Mouse (Mus musculus) thymus, postnatal 0 days (tissue): ENCODE data around the gene Notch1. TPM values are rescaled to one million over a fixed set of nuclear protein-coding genes. Genes with fewer than 3 reads are reported as not detected.

ENCODE experiments used
- DNase-seq: peaks from one replicate; pipeline ENCODE4 v3.0.0-alpha.2; 2015; ENCODE audit warnings: low spot score
- polyA plus RNA-seq: library from polyadenylated mRNA; unstranded; fragments of >200 nt; fragmentation: Nextera tagmentation; extraction: Ambion mirVana; gene quantifications from 2 replicates; pipeline ENCODE4 v1.2.1, GENCODE M21; 2015

Gene Notch1
- polyA plus RNA-seq, 1 experiment from 2014 or later, result 54.9 TPM

DNA sequence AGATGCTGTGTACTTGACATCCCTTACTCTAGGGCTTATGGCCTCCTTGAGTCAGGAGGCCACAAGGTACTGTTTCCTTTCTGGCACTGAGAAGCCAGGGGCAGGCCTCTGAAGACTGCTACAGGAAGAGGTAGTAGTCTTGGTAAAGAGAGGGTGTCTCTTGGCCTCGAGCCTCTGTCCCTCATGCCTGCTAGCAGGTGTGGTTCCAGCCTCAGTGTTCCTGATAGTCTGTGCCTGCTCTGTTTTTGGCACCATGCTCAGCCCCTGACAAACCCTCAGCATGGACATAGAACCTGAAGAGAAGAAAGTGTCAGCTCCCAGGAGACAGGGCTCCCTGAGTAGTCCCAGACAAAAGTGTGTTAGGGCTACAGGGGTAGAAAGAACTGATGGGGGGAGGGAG lies 69.0 kb downstream of the Notch1 start:
- no peak for DNase-seq

DNA sequence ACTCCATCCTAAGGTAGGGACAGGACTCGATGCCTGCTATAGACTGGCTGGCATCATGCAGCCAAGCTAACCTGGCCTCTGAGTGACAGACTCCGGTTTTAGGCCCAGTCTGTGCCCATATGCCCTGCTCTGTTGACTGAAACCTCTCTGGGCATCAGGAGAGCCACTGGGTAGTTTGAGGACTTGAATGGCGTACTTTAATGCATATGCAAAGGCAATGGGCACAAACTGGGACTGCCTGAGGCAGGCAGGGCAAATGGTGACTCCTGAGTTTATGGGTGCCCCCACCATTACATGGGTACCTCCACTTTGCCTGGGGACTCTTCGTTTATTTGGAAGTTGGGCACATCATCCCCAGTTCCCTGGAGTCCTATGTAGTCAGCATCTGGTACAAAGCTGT lies 69.8 kb downstream of the Notch1 start:
- no peak for DNase-seq

DNA sequence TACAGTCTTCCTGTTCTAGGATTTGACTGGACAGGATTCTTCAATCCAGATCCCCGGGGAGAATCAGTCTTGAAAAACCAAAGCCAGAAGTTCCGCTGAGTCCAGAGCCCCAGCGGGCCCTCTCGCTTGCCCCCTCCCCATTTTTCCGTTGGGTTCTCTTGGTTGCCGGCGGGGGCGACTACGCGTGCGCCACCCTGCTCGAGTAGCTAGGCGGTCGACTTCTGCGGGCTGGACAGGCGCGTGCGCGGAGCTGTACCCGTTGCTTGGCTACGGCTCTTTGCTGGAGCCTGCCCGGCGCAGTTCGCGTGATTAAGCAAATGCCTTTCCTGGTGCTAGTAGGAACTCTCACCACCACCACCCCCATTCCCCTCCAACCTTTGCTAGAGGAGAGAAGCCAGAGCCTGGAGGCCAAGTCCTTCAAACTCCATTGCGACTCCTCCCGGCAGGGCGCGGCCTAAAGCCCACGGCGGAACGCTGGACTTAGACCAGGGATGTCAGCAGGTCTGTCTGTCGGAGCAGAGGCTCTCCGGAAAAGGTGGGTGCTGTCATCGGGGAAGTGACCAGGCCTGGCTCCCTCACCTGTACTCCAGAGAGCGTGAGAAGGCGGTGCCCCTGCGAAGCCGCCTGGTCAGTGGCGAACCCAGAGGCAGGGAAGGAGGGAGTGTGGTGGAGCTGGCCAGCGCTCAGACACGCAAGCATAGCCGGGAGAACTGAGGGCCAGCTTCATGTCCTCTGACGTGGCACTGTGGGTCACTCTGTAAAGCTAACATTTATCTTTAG lies 70.6 kb downstream of the Notch1 start:
- DNase-seq, result peak; percentile 93

DNA sequence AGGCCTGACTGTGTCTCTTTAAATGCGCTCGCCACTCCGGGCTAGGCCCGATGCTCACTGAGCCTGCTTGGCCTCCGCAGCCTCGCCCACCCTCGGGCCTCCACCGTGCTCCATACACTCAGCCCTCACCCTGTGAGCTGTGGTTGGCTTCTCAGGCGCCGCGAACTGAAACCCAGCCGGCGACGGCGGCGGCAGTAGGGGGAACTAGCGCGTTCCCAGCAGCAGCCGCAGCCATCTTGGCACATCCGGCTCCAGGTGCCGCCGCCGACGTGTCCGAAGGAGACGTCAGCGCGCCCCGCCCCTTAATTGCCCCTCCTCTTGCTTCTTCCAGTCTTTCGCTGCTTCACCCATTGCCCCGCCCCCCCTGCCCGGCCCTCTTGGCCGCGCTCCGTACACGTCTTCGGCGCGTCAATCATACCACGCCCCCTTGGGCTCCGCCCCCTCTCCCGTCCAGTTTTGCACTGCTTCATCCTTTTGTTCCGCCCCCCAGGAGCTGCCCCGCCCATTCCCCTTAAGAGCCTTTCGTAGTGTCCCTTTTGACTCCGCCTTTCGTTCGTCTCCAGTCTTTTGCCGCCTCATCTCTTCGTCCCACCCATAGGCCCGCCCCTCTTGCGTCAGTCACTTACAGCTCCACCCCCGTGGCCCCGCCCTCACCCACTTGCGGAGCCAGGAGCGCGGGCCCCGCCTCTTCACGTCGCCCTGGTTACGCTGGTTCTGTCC lies 71.4 kb downstream of the Notch1 start, which contains the start of gene Sec16a:
Gene Sec16a, minus strand, starts transcription at position 271 of the 720 bp plus-strand sequence.
- peak; percentile 100 for DNase-seq

DNA sequence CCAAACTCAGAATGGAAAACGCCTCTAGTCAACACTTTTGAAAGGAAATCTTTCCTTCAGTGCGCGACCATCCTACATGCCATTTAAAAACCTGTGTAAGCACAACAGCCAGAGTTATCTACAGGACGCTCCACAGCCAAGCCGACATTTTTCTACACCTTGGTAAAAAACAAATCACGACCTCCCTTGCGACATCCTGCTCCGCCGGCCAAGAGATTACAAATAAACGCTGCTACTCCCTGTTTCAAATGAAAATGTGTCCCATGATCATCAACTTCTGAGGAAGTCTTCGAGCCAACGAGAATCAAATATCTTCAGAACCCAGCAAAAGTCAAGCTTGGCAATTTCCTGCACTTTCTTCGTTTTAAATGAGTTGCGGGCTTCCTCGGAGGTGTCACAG lies 72.1 kb downstream of the Notch1 start:
- no peak for DNase-seq

DNA sequence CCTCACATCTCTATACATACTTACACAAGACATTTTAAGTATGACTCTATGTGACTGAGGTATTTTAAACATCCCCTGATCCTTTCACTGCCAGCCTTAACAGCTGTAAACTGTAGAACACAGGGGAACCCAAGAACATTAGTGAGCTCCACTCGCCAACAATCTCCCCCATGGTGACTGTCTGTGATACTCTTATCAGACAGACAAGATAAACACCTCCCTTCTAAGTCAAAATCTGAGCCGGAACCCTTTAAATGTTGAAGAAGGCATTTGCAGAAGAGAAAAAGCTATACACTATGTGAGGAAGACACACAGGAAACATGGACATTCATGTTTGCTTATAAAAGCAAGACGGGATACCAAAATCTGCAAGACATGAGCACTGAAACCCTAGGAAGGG lies 72.6 kb downstream of the Notch1 start:
- no peak for DNase-seq

DNA sequence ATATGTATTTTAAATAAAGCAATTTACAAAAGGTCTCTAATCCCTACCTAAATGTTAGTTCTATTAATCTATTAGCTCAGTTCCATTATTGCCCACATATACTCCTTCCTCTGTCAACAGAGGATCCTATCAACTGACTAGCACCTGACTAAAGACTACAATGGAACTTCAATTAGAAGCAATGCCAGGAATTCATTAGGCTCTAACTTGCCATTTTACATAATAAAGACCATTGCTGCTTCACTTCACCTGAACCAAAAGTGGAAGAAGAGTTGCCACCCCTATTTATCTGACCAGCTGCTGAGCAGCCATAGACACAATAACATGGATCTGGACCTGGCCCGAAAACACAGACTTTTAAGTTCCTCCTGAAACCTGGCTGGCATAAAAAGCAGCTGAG lies 73.6 kb downstream of the Notch1 start:
- no peak for DNase-seq

DNA sequence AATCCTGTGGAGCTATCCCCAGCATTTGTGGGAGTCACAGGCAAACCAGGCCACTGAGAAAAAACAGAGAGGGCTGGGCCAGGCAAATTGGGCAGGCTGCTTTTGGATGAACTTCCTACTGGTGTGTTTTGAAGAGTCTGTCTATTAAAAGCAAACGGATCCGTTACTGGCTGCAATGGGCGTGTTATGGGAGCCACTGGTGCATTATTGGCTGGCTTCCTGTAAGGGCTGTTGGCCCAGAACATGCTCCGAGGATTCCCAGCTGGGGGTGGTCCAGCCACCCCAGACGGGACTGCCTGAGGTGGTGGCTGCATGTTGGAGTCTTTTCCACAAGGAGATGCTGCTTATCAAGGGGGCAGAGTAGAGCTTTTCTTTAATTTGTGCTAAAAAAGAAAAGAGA lies 74.8 kb downstream of the Notch1 start:
- no peak for DNase-seq

DNA sequence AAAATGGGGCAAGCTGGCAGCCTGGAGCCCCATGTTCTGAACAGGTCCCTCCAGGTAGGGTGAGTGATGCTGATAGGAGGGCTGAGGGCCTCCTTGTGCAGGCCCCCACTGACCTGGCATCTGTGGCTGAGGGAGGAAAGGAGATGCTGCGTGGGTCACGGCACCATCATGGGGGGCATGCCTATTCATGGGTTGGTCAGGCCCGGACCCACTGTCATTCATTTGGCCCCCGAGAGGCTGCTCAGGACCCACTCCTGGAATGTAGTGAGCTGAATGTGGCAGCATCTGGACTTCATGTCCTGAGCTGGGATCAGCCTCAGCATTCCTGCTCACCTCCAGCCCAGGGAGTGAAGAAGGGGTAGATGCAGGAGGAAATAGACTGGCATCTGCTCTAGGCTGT lies 75.2 kb downstream of the Notch1 start:
- no peak for DNase-seq

DNA sequence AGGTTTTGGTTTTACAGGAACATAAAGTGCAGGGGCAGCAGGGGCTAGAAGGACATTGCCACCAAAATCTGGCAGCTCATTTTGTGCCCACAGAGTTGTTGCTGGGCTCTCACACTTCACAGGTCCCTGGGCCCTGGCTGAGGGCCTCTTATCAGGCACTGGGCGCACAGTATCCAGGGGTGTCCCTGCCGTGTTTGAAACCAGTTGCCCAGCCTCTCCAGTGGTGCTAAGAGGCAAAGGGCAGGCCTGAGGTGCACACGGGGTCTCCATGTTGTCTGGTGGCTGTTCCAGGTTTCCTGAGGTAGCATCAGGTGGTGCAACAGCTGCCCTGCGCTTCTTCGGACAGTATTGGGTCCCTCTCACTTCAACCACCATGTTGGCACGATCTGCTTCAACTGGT lies 76.8 kb downstream of the Notch1 start:
- DNase-seq, result no peak

DNA sequence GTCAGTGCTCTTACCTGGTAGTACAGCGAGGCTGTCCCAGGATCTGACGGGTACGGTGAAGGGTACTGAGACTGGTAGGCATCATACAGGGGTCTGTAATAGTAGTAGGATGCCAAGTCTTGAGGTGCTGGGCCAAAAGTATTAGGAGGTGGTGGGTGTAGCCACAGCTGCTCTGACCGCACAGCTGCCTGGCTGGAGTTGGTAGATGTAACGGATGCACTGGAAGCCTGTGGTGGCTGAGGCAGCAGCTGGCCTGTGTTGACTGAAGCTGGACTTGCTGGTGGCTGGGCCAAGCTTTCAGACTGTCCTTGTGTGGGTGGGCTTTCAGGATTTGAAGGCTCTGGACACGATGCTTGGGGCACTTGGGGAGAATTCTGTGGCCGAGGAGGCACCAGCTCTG lies 78.1 kb downstream of the Notch1 start:
- no peak for DNase-seq

DNA sequence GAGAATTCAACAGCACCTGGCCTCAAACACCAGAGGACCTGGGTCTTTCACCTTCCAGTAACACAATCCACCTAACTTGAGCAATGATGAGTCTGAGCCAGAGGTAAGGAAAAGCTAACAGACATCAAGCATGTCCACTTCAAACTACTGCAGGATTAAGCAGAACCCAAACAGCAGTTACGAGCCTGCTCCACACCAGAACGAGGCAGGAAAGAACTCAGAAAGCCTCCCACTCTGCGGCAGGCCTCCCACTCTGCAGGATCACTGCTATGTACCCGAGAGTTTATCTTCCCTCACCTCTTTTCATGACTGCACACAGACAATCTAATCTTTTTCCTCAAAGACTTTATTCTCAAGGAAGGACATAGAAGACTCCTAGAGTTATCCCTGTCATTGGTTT lies 79.2 kb downstream of the Notch1 start:
- no peak for DNase-seq

DNA sequence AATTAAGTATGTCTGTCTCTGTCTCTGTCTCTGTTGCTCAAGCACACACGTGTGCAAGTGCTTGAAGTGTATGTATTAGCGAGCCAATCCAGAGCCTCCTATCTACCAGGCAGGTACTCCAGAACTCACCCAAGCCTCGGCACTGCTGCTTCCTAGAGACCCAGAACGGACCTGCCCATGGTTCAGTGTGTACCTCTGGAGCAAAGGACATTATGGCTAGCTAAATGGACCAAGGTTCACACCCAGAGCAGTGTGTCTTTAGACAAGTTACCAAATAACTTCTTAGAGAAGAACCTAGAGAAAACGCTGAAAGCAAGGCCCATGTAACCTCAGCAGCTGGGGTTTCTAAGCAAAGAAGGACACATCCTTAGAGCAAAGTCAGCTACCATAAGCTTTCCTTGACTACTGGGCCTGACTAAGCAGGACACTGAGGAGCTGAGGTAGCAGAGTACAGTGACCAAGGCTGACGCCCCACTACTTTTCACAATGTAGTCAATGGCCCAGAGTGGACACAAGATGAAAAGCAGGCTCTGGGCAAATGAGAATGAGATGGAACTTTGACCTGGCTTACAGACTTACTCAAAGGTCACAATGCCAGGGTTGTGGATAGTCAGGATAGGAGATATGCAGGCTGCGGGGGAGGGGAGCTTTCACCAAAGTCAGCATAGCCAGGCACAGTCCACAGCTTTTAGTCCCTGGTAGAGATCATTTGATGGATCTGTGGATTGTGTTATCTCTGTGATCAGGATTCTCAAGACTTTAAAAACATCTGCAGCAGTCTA lies 81.5 kb downstream of the Notch1 start:
- DNase-seq, result no peak

DNA sequence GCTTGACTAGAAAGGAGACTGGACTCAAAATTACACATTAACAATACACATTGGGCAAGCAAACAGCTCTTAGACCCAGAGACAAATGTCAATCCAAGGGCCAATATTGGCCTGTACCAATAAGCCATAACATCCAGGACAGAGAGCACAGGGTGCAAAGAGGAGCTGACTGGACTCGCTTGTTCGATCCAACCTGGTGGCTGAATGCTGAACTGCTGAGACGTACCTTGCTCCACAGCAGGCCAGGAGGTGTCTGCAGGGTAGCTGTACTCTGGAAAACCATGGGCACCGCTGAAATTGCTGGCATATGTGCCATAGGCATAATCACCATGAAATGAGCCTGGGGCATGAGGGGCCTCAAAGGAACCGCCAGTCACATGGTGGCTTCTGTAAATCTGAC lies 86.6 kb downstream of the Notch1 start:
- no peak for DNase-seq

DNA sequence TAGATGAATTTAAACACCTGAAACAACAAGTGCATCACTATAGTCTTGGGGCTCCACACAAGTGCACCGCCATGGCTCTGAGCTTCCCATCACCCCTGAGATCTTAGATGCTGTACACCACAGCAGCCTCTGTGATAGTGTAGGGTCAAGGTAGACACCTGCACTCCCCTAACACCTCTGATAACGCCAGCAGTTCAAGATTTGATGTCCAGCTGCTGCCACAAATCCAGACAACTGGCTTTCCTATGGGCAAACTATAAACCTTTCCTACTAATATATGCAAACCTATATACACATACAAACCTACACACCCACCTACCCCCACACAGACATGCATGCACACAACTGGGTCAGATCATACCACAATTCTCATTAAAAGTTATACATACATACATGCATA lies 91.9 kb downstream of the Notch1 start:
- no peak for DNase-seq

DNA sequence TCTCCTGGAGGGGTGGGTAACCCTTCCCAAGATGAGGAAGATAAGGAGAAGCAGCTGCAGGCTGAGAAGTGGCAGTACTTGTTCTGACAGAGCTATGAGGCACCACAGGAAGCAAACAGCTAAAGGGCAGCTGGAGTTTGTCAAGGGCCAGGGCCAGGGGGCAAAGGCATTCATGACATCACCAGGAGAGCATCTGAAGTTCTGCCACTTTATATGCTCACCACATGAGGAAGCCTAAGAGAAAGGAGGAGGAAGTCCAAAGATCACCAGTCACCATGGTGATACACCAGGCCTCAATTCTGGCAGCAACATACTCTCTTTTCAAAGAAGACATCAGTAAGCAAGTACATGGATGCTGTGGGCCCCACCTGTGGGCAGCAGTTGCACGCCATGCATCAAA lies 93.4 kb downstream of the Notch1 start:
- DNase-seq, result no peak

DNA sequence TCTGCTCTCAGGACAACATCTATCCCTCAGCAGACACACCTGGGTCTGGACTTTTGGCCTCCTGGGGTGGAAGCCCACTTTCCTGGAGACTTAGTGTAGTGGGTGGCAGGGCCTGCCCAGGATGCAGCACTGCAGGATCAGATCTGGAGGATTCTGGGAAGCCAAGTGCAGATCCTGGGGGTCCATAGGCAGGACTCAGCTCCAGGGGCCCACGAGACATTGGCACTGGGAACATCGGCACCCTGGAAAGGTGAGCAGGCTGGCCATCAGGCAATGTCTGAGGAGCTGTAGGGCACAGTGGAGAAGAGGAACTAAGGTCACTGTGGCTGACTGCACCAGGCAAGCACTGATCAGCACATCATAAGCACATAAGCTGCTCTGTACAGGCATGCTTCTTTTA lies 94.5 kb downstream of the Notch1 start:
- DNase-seq, result no peak

DNA sequence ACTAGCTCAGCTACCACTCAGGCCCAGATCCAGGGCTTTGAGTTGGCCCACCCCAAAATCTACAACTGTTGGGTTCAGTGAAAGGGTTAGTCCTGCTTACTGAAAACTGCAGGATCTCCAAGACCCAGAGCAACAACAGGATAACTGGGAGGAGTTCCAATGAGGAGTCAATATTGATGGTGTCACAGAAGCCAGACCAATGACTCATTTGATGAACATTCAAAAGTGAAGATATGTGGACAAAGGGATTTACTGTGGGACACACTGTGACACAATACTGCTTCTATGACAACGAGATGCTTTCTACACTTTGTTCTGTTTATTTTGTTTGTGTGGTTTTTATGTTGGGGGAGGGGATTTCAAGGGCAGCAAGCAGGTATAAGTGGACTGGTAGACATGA lies 98.3 kb downstream of the Notch1 start:
- DNase-seq, result no peak

DNA sequence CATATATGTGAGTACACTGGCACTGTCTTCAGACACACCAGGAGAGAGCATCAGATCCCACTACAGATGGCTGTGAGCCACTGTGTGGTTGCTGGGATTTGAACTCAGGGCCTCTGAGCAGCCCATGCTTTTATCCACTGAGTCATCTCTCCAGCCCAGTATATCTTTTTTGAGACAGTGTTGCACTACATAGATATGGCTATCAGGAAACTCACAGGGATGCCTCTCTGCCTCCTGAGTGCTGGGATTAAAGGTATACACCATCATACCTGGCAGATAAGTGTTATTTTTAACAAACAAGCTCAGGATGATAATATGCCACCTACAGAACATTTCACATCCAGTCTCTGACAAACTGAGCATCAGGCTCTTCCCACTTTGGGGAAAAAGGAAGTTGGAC lies 99.4 kb downstream of the Notch1 start:
- DNase-seq, result no peak

DNA sequence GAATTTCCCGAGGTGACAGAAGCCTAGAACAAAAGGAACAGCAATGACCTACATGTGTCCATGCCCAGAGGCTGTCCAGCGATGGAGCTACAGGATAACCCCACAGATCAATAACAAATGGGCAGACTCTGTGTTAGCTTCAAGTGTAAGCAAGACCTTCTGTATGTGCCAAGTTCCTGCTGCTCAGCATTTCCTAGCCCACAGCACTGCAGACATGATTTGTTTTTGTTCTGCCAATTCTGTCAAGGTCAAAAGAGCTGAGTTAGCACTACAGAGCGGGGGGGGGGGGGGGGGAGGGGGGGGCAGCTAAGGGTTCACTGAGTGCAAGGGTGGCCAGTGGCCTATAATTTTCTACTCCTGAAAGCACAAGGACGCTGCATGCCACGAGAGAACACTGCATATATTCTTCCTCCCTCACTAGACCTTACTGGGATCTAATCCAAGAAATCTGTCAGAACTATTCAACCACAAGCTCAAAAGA lies 105.5 kb downstream of the Notch1 start:
- no peak for DNase-seq

DNA sequence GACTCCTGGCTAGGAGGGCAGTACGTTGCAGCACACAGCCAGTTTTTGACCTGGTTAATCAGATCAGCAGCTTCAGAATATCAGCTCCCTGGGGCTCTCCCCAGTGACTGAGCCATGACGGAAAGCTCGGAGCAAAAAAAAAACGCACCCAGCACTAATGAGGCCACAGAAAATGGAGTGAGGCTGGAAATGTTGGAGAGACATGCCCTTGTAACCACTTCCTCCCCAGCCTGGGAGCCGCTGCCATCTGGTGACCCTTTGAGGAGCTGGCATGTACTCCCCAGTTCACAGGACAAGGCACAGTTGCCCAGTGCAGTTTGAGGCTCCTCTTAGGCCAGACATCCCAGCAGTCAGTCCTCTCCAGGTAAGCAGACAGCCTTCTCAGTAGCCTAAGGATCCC lies 106.4 kb downstream of the Notch1 start:
- peak; percentile 12 for DNase-seq

DNA sequence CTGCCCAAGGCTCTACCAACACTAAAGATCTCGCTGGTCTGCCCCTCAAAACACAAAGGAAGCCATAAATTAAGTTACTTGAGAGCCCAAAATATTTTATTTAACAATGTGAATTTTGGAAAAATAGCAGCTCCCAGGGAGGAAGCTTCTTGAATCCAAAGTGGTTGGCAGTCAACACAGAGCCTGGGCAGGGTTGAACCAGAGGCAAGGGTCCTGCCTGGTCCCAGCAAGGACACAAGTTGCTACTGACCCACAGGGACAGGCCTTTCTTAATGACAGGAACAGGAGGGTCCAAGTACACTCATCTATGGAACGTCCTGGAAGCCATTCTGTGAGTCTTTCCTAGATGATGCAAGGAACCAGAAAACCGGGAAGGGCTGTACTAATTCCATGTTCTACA lies 107.1 kb downstream of the Notch1 start:
- DNase-seq, result no peak
